Mouse (Mus musculus): Measurements from ENCODE around the gene Trappc3l.

GRCm38 (mm10) chr10:34155796-34156554 lies 118.6 kb downstream of the Trappc3l start:
- TF ChIP-seq CTCF (IDR thresholded peaks at IDR 0.05; ENCODE audit: low read depth, low read length) (no peak), EP300 (IDR thresholded peaks at IDR 0.05; ENCODE audit: insufficient read depth, low read depth, low read length) (no peak)

All from ES-Bruce4 (cell line).